Mouse (Mus musculus): ENCODE measurements around the gene Cngb1.
"Not testable (repeated sequence)": the region's sequence is repeated elsewhere in the genome, so short reads cannot be mapped to it uniquely, and the experiment has no call there.

Cngb1 gene

DNA sequence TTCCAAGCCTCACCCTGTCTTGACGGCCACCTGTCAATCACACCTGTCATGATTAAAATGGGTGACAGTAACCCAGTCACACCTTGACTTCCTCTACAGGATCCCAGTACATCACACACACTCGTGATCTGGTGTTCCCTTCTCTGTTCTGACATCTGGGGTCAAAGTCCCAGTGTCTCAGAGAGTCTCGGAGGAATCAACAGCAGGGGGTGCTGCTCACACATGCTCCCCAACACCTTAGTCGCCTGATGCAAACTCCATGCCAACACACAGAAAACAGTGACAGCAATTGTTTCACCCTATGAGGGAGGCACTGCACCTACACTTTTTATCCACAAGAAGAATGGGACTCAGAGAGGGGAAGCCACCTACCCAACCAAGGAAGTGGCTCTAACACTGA is 56.5 kb downstream of the Cngb1 start:
- DNase-seq (ENCODE audit: inconsistent age in 2 of 2, low spot score in 1 of 2) = no peak

DNA sequence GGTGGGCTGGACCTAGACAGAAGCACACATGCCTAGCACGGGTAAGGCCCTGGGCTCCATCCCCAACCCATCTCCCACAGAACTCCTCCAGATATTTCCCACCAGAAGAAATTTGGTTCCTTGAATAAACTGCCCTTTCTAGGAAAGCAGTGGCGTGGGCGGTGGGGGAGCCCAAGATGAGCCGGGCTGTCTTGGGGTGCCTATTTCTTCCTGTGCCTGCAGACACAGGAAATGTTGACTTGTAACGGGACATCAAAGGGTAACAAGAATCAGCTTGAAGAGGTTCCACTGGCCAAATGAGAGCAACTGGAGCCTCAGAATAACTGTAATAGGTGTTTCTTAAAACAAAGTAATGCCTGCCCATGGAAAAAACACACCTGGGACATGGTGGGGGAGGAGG is 59.1 kb downstream of the Cngb1 start:
- no peak for DNase-seq (ENCODE audit: inconsistent age in 2 of 2, low spot score in 1 of 2)

GRCm38 (mm10) chr8:95245180-95245579 is 61.2 kb downstream of the Cngb1 start:
- peak; percentile 41 to 66 for DNase-seq (ENCODE audit: inconsistent age in 2 of 2, low spot score in 1 of 2)

GRCm38 (mm10) chr8:95243853-95244252 is 62.5 kb downstream of the Cngb1 start:
- no peak for DNase-seq (ENCODE audit: inconsistent age in 2 of 2, low spot score in 1 of 2)

- DNase-seq (ENCODE audit: inconsistent age in 2 of 2, low spot score in 1 of 2) = peak; percentile 72 to 84
These were observed 63.4 kb downstream of the Cngb1 start for GRCm38 (mm10) chr8:95242826-95243571.

DNA sequence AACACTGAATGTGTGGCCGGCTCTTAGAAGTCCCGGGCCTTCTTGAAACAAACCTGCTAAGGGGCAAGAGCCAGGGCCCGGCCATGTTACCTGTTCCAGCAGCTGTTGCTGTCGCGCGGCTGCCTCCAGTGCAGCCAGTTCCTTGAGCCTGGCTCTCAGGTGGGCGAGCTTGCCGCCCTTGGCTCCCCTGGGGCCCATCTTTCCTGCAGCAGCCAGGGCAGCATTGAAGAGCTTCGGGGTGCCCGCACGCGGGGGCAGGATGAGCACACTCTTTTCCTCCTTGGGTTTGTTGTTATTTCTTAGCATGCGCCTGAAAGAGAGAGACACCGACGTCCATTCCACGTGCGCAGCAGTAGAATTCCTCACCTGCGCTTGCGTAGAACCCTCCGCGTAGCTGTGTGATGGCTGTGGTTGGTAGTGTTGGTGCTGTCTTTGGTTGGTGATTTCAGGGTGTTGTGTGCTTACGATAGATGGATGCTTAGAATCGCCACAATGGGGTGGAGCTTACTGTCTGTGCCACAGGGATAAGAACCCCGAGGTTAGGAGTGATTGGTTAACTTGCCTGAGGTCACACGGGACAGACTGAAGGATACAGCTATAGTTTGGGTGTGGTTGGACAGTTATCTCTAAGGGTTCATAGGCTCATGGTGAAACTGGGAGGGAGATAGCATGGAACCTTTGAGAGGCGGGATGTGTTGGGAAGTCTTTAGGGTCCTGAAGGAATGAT is 64.1 kb downstream of the Cngb1 start:
- DNase-seq (ENCODE audit: inconsistent age in 2 of 2, low spot score in 1 of 2) = no peak

- peak; percentile 73 to 93 for DNase-seq (ENCODE audit: inconsistent age in 2 of 2, low spot score in 1 of 2)
These were observed 70.7 kb downstream of the Cngb1 start for GRCm38 (mm10) chr8:95235683-95236082.

DNA sequence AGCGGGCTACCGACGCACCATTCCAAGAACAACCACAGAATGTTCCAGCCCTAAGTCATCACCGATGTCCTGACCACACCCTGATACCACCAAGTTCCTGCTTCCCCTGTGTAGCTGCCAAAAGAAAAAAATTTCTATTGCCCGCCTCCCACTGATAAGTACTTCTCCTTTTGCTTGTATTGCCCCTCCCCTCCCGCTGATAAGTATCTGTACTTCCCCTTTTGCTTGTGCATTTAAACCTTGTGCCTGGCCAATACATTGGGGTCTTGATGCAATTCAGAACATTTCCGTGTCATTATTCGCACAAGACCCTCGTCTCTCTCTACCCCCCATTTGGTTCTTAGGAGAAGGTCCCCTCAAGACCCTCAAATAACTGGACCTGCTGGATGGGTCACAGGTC is 76.3 kb downstream of the Cngb1 start:
- DNase-seq (ENCODE audit: inconsistent age in 2 of 2, low spot score in 1 of 2) = not testable (repeated sequence)

- DNase-seq (ENCODE audit: inconsistent age in 2 of 2, low spot score in 1 of 2) = no peak
These were observed 79.3 kb downstream of the Cngb1 start for GRCm38 (mm10) chr8:95227151-95227468.

DNA sequence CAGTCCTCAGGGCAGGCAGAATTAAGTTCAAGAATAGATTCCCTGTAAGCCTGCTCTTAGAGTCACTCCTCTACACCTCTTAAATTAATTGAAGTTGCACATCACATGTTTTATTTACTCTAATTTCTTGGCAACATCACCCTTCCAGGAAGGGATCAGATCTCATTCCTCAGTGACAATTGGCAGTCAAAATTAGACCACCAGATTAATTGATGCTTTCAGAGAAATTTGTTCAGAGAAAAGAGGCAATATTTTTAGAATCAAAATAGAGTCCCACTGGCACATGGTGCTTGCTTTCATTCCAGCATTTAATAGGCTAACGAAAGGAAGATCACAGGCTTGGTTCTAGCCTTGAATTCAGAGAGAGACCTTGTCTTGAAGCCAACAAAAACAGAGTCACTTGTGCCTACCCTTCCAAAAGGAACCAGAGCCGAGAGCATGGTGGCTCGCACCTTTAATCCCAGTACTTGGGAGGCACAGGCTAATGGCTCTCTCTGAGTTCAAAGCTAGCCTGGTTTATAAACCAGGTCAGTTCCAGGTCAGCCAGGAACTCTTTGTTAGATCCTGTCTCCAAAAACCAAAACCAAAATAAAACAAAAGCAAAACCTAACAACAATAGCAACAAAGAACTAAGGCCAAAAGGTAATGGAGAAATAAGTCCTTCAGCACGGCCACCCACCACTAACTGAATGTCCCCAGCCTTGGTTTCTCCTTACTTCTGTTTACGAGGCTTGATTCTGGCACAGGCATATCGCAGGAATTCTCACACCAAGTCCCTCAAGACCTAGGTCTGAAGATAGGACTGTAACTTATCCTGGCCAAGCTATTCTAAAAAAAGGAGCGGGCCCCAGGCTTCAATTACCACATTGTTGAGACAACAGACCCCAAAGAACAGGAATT is 79.9 kb downstream of the Cngb1 start:
- DNase-seq (ENCODE audit: inconsistent age in 2 of 2, low spot score in 1 of 2) = peak; percentile 62 to 88

- DNase-seq (ENCODE audit: inconsistent age in 2 of 2, low spot score in 1 of 2) = no peak
These were observed 82.4 kb downstream of the Cngb1 start for GRCm38 (mm10) chr8:95223969-95224368.

DNA sequence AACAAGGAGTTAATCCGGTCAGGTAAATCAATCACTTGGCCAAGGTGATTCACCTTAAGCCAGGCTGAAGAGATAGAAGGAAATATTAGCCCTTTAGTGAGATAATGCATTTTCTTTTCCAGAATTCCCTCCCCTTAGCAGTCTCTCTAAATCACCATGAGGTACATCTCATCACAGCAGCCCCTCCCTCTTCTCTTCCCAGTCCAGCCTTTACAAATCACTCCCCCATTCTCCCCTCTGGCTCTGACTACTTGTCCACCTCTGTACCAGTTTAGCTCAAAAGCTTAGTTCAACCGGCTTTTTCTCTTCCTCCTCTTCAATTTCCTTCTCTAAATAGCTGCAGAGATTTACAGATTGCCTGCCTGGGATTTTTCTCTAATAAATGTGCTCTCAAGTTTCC is 85.3 kb downstream of the Cngb1 start:
- no peak for DNase-seq (ENCODE audit: inconsistent age in 2 of 2, low spot score in 1 of 2)

GRCm38 (mm10) chr8:95220571-95220998 is 85.8 kb downstream of the Cngb1 start:
- DNase-seq (ENCODE audit: inconsistent age in 2 of 2, low spot score in 1 of 2) = peak in 1 of 2 experiments; percentile 76

DNA sequence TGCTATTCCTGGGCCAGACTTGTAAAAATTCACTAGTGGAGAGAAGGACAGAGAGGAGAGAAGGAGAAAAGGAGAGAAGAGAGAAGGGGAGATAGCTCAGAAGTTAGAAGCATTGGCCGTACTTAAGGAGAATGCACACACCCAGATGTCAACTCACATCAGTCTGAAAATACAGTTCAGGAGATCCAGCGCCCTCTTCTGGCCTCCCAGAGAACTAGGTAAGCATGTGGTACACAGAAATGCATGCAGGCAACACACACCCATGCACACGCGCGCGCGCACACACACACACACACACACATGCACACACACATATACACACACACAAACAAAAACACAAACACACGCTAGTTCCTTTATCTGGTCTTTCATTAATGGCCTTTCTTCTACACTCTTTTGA is 86.8 kb downstream of the Cngb1 start:
- no peak for DNase-seq (ENCODE audit: inconsistent age in 2 of 2, low spot score in 1 of 2)

- no peak for DNase-seq (ENCODE audit: inconsistent age in 2 of 2, low spot score in 1 of 2)
These were observed 90.5 kb downstream of the Cngb1 start for GRCm38 (mm10) chr8:95215709-95216360.

DNA sequence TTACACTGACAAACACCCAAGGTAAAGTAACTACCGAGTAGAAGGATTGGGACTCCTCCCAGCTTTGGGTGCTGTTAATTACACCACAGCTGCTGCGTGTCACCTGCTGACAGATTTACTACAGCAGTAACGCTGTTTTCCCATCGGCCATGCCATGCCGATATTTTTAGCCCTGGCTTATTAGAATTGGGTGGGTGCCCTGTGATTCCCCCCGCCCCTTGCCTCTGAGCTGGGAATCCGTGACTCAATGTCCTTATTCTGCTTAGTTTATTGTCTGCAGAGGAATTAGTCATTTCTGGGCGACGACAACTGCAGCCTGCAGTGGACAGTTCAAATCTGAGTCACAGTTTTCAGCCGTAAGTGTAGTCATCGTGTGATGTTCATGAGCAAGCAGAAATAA is 96.5 kb downstream of the Cngb1 start:
- peak; percentile 74 to 89 for DNase-seq (ENCODE audit: inconsistent age in 2 of 2, low spot score in 1 of 2)

DNA sequence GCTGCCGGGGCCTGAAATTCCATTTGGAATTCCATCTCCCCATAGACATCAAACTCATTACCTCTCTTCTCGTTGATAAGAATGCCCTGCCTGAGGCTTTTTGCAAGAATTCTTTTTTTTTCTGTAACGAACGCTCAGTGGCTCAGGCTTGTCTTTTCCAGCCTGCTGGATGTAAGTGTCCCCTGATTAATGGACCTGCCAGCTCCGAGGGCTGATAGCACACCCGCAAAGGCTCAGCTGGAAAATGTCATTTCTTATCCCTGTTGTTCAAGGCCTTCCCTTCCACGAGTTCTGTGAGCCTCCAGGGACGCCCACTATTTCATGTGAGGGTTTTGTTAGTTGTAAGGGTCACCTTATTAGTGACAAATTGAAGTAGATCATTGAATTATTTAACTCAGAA is 100.4 kb downstream of the Cngb1 start:
- peak; percentile 81 to 85 for DNase-seq (ENCODE audit: inconsistent age in 2 of 2, low spot score in 1 of 2)

- peak; percentile 82 to 95 for DNase-seq (ENCODE audit: inconsistent age in 2 of 2, low spot score in 1 of 2)
These were observed 102.4 kb downstream of the Cngb1 start for GRCm38 (mm10) chr8:95204039-95204380.

DNA sequence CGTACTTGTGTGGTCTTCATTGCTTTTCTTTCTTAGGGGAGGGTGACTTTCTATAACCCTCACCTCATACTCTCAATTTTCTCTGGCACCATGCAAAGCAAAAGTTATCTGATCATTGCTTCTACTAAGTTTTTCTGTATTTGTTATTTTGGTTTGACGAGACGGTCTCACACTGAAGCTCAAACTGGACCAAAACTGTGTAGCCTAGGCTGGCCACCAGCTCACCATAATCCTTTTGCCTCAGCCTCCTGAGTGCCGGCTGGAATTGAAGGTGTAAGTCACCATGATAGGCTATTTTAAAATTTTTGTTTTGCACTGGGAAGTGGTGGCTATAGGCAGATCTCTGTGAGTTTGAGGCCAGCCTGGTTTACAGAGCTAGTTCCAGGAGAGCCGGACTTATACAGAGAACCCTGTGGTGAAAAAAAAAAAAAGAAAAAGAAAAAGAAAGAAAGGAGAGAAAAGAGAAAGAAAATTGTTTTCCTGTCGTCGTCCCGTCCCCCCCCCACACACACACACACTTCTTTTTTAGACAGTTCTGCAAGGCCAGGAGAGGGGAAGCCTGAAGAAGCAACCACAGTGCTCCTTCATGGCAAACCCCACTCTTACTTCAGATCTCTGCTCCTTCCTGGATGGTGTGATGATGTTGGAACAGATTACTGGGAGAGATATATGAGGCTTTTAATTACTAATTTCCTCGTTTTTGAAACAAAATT is 102.9 kb downstream of the Cngb1 start:
- DNase-seq (ENCODE audit: inconsistent age in 2 of 2, low spot score in 1 of 2) = peak in 1 of 2 experiments; percentile 68

GRCm38 (mm10) chr8:95202649-95203275 is 103.6 kb downstream of the Cngb1 start, which contains the start of gene Kifc3:
Gene Kifc3, minus strand, starts transcription at chr8:95202812.
- peak; percentile 78 to 91 for DNase-seq (ENCODE audit: inconsistent age in 2 of 2, low spot score in 1 of 2)

All from adrenal gland, adult (tissue).